Mouse (Mus musculus) B cell, adult (primary cell): ENCODE measurements around the gene Vmn2r29. TPM values are rescaled to one million over a fixed set of nuclear protein-coding genes. Genes with fewer than 3 reads are reported as not detected.

ENCODE experiments used
- total RNA-seq: library from RNA; stranded (reverse); gene quantifications from 4 replicates; pipeline ENCODE4 v1.2.4, GENCODE M21; 2023; ENCODE audit not compliant: inconsistent age

Vmn2r29 gene
- total RNA-seq = 0.48 to 0.67 TPM in 2 of 4 replicates, not detected in the others

GRCm38 (mm10) chr7:7247228-7247627 is at the start of gene Vmn2r29:
Vmn2r29 (minus strand) TSS chr7:7247328.

DNA sequence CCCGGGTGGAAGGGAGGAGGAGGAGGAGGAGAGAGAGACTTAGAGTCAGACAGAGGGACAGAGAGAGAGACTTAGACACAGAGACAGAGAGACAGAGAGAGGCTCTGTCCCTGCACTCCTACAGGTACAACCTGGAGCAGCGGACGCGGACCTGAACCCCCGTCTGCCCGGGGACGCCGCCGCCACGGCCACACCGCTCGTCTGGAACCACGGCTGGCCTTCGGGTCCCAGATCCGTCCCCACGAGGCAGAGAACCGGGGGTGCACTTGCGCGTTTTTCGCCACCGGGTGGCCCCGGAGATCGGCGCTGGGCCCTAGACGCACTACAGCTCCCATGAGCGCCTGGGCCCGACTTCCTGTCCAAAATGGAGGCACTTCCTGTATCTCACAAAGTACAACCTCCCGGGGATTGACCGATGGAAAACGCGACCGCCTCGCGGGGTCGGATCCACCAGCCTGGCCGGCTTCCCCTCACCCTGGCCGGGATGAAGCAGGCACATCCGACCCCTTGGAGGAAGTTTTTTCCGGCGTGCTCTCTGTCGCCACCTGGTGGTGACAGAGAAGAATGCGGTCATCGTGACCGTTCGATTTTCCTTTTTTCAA is 30.9 kb upstream of the Vmn2r29 start, which contains the start of gene Gm45844:
TSS of gene Gm45844 (minus strand) at position 324 of the 602 bp plus-strand sequence.

DNA sequence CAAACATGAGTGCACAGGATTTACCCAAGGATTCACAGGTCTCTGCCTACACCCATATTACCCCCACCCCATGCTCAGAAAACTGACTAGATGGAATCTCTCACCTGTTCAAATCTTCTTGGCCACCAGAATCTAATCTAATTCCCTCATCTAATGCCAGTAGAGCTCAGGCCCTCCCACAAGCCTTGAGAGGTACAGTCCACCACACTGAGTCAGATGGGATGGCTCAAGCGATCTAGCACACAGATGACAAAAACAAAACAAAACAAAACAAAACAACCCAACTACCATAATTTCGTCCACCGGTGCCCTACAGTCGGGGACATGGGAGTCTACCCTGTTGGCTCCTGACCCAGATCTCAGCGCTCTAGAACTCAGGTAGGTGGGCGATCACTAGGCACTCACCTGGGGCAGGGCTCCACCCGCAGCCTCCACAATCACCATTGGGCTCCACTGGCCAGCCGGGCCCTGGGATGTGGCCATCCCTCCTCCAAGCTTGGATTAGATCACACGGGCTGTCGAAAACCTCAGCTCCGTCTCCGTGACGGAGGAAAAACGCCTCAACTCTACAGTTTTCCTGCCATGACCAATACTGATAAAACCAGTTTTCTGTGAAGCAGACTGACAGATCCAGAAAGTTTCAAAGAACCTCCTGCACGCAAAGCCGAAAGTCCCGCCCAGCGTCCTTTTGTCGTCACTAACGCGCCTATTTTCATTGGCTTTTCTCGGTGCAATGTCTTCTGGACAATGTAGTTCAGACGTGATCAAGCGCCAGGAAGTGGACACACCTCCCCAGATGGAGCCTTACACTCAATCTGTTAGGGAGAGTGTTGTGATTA is 37.6 kb downstream of the Vmn2r29 start, which contains the start of gene Zfp772:
TSS of gene Zfp772 (minus strand) at position 686 of the 839 bp plus-strand sequence.

Other genes starting within 250 kb of the Vmn2r29 start
- gene Zfp954, start 125.8 kb downstream of the Vmn2r29 start, total RNA-seq = 19.3 to 25.2 TPM (median 22.6 TPM) in 4 replicates
- gene Zfp773, start 110.6 kb downstream of the Vmn2r29 start, total RNA-seq = 1.3 to 1.7 TPM (median 1.5 TPM) in 4 replicates
- gene Zfp418, start 76.0 kb downstream of the Vmn2r29 start, total RNA-seq = 1.6 to 3.0 TPM (median 2.1 TPM) in 4 replicates
- gene Zfp772, start 37.3 kb downstream of the Vmn2r29 start, total RNA-seq = 1.8 to 2.7 TPM (median 2.2 TPM) in 4 replicates
- gene Gm45844, start 31.0 kb upstream of the Vmn2r29 start, total RNA-seq = 0.48 to 1.6 TPM (median 0.60 TPM) in 3 of 4 replicates, not detected in the other
- 48.8 to 55.6 TPM (median 52.2 TPM) in 4 replicates for gene Clcn4, start 53.5 kb upstream of the Vmn2r29 start, total RNA-seq
- gene Vmn2r30, start 90.3 kb upstream of the Vmn2r29 start, total RNA-seq = 0.15 TPM in 1 of 4 replicates, not detected in the others
- gene Gm45783, start 127.2 kb upstream of the Vmn2r29 start, total RNA-seq = not detected in 4 replicates
- not detected in 4 replicates for gene Vmn2r31, start 152.4 kb upstream of the Vmn2r29 start, total RNA-seq
- gene Vmn2r32, start 232.7 kb upstream of the Vmn2r29 start, total RNA-seq = not detected in 4 replicates